Mouse (Mus musculus) liver, adult 10 weeks (tissue): ENCODE results near the gene Mt1. TPM values are rescaled to one million over a fixed set of nuclear protein-coding genes. Genes with fewer than 3 reads are reported as not detected.

Experiments
- polyA plus RNA-seq: library from polyadenylated mRNA; stranded (reverse); fragments of 350-450 nt; fragmentation: Illumina TruSeq; extraction: RNeasy Lipid Tissue Mini Kit (QIAGEN cat#74804); gene quantifications from one replicate; pipeline ENCODE4 v1.2.3, GENCODE M21; 2014; ENCODE audit warnings: low read depth, low replicate concordance

Gene Mt1
- polyA plus RNA-seq: 10.4 TPM

DNA sequence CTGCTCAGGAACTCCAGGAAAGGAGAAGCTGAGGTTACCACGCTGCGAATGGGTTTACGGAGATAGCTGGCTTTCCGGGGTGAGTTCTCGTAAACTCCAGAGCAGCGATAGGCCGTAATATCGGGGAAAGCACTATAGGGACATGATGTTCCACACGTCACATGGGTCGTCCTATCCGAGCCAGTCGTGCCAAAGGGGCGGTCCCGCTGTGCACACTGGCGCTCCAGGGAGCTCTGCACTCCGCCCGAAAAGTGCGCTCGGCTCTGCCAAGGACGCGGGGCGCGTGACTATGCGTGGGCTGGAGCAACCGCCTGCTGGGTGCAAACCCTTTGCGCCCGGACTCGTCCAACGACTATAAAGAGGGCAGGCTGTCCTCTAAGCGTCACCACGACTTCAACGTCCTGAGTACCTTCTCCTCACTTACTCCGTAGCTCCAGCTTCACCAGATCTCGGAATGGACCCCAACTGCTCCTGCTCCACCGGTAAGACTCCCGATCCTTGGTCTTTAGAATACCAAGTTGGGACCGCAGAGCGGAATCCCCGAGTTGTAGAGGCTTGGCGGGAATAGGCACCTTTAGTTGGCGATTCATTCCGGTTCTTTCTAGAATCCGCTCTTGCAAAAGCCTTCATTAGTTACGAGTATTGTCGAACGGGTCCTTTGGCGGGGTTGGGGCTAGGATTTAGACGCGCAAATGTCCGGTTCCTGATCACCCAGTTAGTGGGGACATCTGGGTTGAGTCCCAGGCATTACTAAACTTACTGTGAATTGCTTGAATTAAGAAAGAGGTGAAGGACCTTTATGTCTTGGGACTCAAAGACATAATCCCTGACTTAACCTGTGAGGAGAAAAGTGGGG is at the start of gene Mt1:
Gene Mt1 (plus strand): TSS at position 226 of the 856 bp plus-strand sequence.

DNA sequence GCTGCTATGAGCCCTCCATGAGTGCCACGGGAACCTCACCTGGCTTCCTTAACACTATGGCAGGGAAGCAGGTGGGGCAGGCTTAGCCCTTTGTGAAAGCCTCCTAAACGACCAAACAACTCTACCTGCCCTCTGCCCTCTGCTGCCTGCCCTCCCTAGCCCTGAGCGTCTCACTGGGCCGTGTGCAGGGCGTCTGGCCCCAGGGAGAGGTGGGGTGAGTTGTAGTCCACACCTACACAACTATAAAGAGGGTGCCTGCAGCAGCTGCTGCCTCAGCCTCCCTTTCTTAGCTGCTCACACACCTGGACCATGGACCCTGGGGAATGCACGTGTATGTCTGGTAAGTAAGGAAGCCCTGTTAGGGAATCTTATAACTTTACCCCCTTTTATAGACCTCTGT is 41.9 kb upstream of the Mt1 start, which contains the start of gene Mt4:
Gene Mt4 (plus strand): TSS at position 265 of the 400 bp plus-strand sequence.

DNA sequence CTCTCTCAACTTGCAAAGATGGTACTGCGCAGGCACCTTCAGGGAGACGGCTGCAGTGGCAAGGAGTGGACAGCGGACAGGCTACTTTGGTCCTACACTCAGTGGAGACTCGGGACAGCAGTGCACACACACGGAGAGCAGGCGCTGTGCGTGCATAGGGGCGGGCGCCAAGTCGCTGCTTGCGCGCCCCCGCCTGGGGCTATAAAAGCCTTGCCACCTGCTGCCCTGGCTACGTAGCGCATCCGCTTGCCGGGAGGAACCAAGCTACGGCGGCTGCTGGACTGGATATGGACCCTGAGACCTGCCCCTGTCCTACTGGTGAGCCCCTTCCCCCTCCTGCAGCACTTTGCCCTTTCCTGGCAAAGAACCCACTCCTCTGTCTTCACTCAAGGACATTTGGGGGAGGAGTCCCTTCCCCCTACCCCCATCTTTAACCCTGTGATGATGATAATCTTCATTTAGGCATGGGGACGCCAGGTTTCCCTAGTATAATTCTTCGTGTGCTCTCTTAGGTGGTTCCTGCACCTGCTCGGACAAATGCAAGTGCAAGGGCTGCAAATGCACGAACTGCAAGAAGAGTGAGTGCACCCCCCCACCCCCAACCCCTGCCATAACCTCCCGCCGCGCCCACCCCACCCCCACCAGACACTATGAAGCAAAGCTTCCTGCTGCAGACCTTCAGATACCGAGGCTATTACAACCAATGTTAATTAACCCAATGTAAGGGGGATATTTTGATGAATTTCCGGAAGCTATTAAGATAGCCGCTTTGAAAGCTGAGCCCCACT is 26.2 kb upstream of the Mt1 start, which contains the start of gene Mt3:
Gene Mt3 (plus strand): TSS at position 95 of the 788 bp plus-strand sequence.

DNA sequence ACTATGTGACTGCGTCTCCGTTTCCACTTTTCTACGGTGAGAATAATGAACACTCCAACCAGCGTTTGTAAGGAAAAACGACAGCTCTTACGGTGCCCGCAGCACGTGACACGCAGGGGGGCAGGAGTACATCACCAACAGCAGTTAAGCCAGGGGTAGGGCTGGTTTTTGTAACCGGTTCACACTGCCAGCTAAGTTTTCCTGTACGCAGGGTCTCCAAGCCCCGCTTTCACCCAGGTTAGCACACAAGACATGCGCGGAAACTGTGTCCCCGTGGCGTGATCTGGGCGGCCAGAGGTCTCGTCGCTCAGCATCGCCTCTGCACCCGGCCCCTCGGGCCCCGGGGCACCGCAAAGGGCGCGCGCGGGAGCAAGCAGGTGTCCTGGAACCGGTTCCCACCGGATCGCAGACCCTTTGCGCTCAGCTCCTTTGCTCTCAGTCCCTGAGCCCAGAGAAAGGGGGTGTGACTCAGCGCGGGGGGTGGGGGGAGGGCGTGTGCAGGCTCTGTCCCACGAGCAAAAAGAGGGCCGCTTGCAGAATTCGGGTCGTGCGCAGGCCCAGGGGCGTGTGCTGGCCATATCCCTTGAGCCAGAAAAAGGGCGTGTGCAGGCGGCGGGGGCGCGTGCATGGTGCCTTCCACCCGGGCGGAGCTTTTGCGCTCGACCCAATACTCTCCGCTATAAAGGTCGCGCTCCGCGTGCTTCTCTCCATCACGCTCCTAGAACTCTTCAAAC is 6.6 kb upstream of the Mt1 start, which contains the start of gene Mt2:
Gene Mt2 (plus strand): TSS at position 590 of the 734 bp plus-strand sequence.

DNA sequence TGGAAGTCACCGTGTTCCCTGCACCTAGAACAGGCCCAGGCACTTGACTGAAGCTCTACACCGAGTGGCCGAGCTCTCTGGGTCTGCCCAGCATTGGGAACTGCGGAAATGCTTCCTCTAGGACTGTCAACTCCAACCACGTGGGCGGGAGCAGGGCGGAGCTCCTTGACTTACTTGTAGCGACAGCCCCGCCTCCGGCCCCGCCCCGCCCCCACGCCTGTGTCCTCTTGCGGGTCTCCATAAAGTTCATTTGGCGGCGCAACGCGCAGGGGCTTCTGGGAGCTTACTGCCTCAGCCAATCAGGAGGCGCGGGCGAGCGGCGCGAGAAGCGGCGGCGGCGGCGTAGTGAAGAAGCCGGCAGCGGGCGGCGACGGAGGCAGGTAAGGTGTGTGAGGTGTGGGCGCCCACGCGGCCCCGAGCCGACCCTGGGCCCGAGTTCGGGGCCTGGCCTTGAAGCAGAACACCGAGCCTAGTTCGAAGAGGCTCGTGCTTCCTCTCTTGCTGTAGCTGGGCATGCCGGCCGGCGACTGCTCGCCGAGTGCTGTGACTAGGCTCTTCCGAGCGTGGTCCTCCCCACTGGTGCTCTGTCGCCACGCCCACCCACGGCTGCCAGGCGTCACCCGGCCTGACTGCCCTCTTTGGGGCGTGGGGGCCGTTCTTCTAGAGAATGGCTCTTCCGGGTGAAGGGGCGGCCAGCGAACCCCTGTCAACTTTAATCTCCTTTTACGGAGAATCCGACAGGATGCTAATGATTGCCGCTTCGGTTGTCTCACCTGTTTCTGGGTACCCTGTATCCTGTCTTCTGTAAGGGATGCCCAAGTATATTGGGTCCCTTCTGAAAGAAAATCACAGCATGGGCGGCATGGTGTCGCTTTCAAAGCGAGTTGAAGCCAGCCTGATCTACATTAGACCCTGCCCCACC is 35.6 kb downstream of the Mt1 start, which contains the start of gene Nup93:
Gene Nup93 (plus strand): TSS at position 313 of the 922 bp plus-strand sequence.

Other genes with a start within 250 kb of the Mt1 start
- 190 TPM for gene Amfr, start 166.2 kb upstream of the Mt1 start, polyA plus RNA-seq
- 41.8 TPM for gene Nudt21, start 142.1 kb upstream of the Mt1 start, polyA plus RNA-seq
- gene Ogfod1, start 141.9 kb upstream of the Mt1 start, polyA plus RNA-seq: 9.8 TPM
- gene Bbs2, start 80.2 kb upstream of the Mt1 start, polyA plus RNA-seq: 1.9 TPM
- not detected for gene Mt4, start 41.9 kb upstream of the Mt1 start, polyA plus RNA-seq
- not detected for gene Mt3, start 26.5 kb upstream of the Mt1 start, polyA plus RNA-seq
- gene Mt2, start 6.4 kb upstream of the Mt1 start, polyA plus RNA-seq: 9.5 TPM
- 4.3 TPM for gene Nup93, start 35.5 kb downstream of the Mt1 start, polyA plus RNA-seq
- not detected for gene Slc12a3, start 150.1 kb downstream of the Mt1 start, polyA plus RNA-seq
- 193 TPM for gene Herpud1, start 207.4 kb downstream of the Mt1 start, polyA plus RNA-seq